Mouse (Mus musculus): ENCODE data around the gene Krtap19-2.

Gene Krtap19-2

GRCm38 (mm10) chr16:88874169-88874568 is at the start of gene Krtap19-2:
Gene Krtap19-2, minus strand, starts transcription at chr16:88874269.
- no peak for DNase-seq (ENCODE audit: low read depth)

GRCm38 (mm10) chr16:88896357-88896756 is 22.3 kb upstream of the Krtap19-2 start, which contains the start of gene Krtap19-5:
Gene Krtap19-5, minus strand, starts transcription at chr16:88896457.
- DNase-seq (ENCODE audit: low read depth): no peak

GRCm38 (mm10) chr16:88886870-88887269 is 12.8 kb upstream of the Krtap19-2 start:
- no peak for DNase-seq (ENCODE audit: low read depth)

- no peak for DNase-seq (ENCODE audit: low read depth)
Observed at GRCm38 (mm10) chr16:88884989-88885388, 10.9 kb upstream of the Krtap19-2 start, which contains the start of gene Krtap19-4. Gene Krtap19-4, minus strand, starts transcription at chr16:88885089.

GRCm38 (mm10) chr16:88877938-88878337 is 3.9 kb upstream of the Krtap19-2 start, which contains the start of gene Krtap19-3:
Gene Krtap19-3, minus strand, starts transcription at chr16:88878038.
- DNase-seq (ENCODE audit: low read depth): no peak

GRCm38 (mm10) chr16:88869311-88869710 is 4.8 kb downstream of the Krtap19-2 start, which contains the start of gene Krtap19-1:
Gene Krtap19-1, minus strand, starts transcription at chr16:88869411.
- no peak for DNase-seq (ENCODE audit: low read depth)

GRCm38 (mm10) chr16:88864887-88865407 is 9.1 kb downstream of the Krtap19-2 start:
- no peak for DNase-seq (ENCODE audit: low read depth)

- no peak for DNase-seq (ENCODE audit: low read depth)
Observed at GRCm38 (mm10) chr16:88851450-88851849, 22.6 kb downstream of the Krtap19-2 start.

- DNase-seq (ENCODE audit: low read depth): no peak
Observed at GRCm38 (mm10) chr16:88848558-88848957, 25.5 kb downstream of the Krtap19-2 start.

- no peak for DNase-seq (ENCODE audit: low read depth)
Observed at GRCm38 (mm10) chr16:88847363-88847762, 26.7 kb downstream of the Krtap19-2 start.

GRCm38 (mm10) chr16:88826978-88827377 is 47.1 kb downstream of the Krtap19-2 start:
- no peak for DNase-seq (ENCODE audit: low read depth)

- DNase-seq (ENCODE audit: low read depth): no peak
Observed at GRCm38 (mm10) chr16:88826095-88826652, 47.9 kb downstream of the Krtap19-2 start, which contains the start of gene Krtap14. Gene Krtap14, minus strand, starts transcription at chr16:88826145.

- no peak for DNase-seq (ENCODE audit: low read depth)
Observed at GRCm38 (mm10) chr16:88823736-88824135, 50.3 kb downstream of the Krtap19-2 start.

Data from c-Kit-positive CD71-positive TER-119-negative erythroid progenitor cells, embryonic 14.5 days (primary cell).